Mouse (Mus musculus): Measurements from ENCODE around the gene Ccdc187.
A peak's percentile ranks its signal among the peaks of the same experiment; 100 is the strongest.

Ccdc187 gene

DNA sequence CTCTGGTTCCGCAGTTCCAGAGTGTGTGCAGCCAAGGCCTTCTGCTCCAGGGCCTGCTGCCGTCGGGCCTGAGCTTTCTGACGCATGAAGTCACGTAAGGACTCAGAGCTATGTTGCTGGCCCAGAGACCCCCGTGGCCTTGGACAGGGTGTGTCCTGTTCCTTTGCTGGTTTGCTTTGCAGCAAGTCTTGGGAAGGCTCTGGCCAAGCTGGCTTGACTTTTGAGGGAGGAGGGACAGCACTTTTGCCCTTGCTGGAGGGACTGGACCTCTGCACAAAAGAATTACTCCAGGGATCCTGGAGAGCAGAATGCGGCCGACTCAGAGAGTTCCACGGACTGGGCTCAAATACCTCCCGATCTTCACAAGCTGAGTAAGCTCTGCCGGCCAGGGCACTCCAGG, 13.8 kb downstream of the Ccdc187 start:
- DNase-seq (ENCODE audit: low read depth) = no peak

- DNase-seq (ENCODE audit: low read depth) = no peak
Measured at GRCm38 (mm10) chr2:26279712-26280111, 14.6 kb downstream of the Ccdc187 start.

DNA sequence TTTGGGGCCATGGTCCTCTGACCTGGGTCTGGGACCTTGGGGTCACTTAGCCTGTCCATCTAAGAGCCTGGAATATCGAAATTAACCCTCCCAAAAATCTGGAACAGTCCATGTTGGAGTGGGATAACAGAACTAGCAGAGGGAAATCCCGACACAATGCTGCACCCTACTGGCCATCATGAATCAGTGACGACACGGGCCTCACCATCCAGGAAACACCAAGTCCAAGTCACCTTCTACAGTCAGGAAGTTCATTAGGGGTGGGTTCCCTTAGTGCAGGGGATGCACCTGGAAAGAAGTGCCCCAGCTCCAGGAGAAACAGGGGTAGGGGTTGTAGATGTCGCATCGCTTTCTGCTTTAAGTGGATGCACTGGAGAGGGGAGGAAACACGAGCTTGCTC, 20.7 kb downstream of the Ccdc187 start:
- DNase-seq (ENCODE audit: low read depth) = peak; percentile 15

GRCm38 (mm10) chr2:26268216-26268615, 26.1 kb downstream of the Ccdc187 start:
- DNase-seq (ENCODE audit: low read depth) = no peak

DNA sequence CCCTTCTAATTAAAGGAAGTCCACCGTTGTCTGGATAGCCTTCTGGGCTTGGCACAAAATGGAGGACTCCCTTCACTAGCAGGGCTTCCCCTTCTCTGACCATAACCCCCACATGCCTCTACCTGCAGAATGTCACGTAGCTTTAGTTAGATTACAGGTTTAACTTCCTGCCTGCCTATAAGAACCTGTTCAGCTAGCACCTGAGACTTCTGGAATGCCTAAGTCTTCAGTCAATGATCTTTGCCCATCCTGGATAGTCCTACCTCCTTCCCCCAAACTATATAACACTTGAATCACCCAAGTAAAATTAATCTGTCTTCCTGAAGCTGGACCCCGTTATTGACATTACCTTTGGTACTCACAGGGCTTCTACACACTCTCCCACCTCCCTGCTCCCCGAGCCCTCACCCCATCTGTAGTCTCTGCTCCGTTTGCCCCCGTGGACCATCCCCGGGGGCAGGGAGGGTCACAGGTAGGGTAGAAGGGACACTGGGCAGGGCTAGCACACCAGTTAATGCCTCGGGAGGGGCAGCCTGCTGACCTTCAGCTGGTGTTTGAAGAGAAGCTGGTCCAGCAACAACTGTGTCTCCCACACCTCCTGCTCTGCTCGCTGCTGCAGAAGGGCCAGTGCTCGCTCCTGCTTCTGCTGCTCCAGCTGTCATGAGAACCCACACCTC, 28.2 kb downstream of the Ccdc187 start:
- no peak for DNase-seq (ENCODE audit: low read depth)

DNA sequence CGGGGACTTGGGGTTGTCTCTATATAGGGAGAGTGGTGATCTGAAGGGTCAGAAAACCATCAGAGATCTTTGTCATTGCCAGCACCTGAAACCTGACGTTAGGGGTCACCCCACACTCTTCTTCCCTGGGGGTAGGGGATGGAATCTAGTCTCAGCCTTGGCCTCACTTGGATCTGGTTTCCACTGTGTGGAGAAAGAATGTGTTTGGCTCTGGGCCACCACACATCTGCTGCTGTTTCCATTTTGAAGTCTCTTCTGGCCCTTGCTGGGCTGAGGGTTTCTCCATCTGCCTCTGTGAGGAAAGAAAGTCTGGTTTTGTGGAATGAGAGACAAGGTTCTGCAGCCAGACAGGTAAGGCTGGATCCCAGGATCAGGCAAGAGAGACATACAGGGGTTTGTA, 29.3 kb downstream of the Ccdc187 start:
- DNase-seq (ENCODE audit: low read depth) = no peak

- DNase-seq (ENCODE audit: low read depth) = no peak
Measured at GRCm38 (mm10) chr2:26264646-26265045, 29.7 kb downstream of the Ccdc187 start.

DNA sequence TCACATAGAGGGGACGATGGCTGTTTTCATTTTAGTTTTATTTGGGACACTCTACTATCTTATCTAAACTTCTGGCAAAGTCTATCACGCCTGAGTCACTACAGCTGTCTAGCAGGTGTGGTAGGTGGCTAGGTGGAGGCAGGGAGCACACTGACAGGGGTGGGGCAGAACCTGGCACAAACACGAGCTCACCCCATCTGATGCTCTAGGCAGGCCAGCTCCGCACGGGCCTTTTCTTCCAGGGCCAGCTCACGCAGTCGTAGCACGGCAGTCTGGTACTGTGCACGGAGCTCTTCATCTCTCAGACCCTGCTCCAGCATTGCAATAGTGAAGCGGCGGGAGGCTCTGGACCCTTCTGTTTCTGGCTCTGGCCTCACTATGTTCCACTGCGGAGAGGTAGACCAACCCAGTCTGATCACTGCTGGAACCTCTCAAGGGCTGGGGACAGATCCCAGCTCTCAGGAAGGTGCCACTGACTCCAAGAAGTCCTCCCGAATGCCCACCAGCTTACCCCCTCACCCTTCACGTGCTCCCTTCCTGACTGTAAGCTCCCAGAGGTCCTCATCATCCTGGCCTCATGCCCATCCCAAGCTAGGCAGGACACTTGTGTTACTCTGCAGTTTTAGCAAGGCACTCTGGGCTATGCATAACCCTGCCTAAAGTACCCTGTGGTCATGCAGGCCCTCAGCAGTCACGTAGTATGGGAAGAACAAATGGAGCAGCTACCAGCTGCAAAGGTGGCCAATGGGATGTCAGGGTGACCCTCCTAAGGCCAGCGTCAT, 36.9 kb downstream of the Ccdc187 start:
- DNase-seq (ENCODE audit: low read depth) = no peak

DNA sequence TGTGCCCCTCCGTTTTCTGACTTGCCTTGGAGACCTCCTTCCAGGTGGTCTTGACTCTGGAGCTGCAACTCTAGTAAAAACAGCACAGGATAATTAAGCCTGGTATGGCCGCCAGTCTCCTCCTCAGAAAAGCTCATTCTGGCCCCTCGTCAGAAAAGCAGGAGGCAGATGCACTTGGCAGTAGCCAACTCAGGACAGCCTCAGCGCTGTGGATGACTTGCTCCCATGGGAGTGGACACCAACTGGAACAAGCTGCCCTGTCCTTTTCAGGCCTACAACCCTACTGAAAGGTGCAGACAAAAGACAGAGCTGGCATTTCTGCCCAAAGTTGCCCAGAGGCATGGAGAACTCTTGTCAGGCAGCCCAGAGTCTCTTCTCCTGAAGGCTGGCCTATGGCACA, 39.5 kb downstream of the Ccdc187 start:
- DNase-seq (ENCODE audit: low read depth) = no peak

DNA sequence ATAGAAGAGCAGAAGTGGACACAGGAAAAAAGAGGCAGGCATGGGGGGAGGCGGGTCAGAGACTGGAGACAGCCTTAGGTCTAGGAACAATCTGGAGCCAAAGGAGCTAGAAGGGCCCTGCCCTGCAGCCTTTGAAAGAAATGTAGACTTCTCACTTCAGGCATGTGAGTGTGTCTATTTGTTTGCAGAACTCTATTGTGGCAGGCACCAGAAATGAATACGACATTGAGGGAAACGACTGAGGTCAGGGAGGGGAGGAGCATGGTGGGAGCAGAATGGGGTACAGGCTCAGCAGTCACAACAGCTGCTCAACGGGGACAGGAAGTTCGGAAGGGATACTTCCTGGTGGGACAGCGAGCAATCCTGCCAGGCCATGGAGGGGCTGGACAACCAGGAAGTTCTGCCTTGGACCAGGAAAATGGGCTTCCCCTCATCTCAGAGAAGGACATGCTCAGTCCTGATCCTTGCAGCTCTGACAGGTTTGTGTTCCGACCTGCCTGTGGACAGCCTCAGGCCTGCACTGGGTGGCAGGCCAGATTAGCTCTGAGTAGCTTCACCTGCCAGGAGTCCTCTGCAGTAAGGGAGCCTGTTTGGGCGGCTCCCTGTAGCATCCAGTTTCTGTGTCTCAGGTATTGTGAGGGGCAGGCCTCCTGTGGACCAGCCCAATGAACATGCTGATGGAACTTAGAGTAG, 41.7 kb downstream of the Ccdc187 start:
- DNase-seq (ENCODE audit: low read depth) = no peak

- DNase-seq (ENCODE audit: low read depth) = no peak
Measured at GRCm38 (mm10) chr2:26247531-26247930, 46.8 kb downstream of the Ccdc187 start.

- no peak for DNase-seq (ENCODE audit: low read depth)
Measured at GRCm38 (mm10) chr2:26240841-26241240, 53.5 kb downstream of the Ccdc187 start.

- no peak for DNase-seq (ENCODE audit: low read depth)
Measured at GRCm38 (mm10) chr2:26240330-26240729, 54.0 kb downstream of the Ccdc187 start.

DNA sequence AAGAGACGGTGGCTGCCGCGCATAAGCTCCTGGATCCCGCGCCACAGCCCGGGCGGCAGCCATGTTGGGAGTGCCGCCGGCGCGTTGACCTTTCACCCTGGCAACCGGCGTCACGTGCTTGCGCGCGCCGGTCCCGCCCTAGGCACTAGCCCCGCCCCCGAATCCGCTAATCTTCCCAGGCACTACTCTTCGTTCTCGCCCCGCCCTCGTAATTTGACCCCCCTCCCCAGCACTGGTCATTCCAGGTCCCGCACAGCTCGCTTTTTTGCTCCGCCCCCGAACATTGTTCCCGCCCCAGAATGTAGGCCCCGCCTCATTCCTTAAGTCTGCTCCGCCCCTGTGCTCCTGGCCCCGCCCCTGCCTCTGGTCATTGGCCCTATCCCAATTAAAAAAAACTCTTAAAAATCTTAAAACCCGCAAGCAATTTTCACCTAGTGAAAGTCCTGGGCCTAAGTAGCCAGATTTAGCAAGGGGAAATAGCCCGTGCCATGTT, 57.0 kb downstream of the Ccdc187 start, which contains the start of gene Qsox2:
TSS of gene Qsox2 (minus strand) at position 236 of the 493 bp plus-strand sequence.
- DNase-seq (ENCODE audit: low read depth) = peak; percentile 86

DNA sequence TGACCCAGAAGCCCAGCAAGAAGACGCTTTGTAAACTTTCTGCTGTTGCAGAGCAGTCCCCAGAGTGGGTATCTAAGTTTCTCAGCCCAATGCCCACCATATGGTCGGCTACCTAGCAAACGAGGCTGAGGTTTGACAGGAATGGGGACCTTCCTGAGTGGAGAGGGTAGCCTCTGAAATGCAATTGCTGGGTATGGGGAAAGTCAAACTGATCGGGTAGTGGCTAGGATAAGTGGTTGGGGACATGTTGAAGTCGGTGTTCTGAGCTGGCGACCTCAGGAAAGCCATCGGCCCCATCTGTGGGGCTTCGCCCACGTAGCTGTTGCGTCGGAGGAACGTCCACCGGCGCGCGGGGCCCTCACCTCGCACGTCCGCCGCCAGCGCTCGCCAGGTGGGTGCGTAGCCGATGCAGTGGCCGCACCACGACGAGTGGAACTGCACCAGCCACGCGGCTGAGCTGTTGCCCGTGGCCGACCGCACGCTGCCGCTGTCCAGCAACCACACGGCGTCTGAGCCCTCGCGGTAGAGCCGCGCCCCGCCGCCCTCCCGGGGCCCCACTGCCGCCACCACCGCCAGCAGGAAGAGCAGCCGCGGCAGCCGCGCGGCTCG, 57.6 kb downstream of the Ccdc187 start:
- DNase-seq (ENCODE audit: low read depth) = peak; percentile 20

GRCm38 (mm10) chr2:26234771-26235170, 59.6 kb downstream of the Ccdc187 start:
- no peak for DNase-seq (ENCODE audit: low read depth)

DNA sequence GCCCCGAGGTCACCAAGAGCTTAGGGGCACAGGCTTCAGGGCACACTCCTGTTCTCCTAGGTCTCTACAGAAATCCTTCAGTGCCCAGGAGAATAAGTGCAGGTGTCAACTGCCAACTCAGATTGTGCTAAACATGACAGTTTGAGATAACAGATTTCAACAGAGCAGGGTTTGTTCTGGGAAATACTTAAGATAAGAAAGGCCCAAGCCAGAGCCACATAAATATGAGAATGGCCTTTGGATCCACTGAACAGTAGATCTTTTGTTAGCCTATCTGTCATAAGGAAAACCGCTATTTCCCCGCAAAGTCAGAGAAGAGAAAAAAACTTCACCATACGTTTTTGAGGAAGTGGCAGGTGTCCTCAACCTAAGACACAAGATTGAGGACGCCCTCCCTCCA, 60.1 kb downstream of the Ccdc187 start:
- peak; percentile 32 for DNase-seq (ENCODE audit: low read depth)

DNA sequence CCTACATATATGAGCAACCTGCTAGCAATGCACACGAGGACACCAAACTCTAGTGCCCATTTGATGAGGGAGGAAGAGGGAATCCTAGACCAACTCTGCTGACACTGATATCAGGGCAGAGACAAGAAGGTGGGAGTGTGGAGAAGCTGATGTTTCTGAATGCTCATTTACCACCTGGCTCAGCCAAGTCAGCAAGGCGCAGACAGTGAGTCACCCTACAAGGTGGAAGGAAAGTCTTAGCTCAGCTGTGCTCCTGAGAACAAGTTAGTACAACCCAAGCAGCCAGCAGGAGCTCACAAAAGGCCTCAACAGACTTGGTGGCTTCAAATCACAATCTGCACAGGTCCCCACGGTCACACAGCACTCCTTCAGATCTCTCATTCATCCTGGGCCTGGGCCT, 63.0 kb downstream of the Ccdc187 start:
- no peak for DNase-seq (ENCODE audit: low read depth)

GRCm38 (mm10) chr2:26230253-26230652, 64.1 kb downstream of the Ccdc187 start:
- no peak for DNase-seq (ENCODE audit: low read depth)

DNA sequence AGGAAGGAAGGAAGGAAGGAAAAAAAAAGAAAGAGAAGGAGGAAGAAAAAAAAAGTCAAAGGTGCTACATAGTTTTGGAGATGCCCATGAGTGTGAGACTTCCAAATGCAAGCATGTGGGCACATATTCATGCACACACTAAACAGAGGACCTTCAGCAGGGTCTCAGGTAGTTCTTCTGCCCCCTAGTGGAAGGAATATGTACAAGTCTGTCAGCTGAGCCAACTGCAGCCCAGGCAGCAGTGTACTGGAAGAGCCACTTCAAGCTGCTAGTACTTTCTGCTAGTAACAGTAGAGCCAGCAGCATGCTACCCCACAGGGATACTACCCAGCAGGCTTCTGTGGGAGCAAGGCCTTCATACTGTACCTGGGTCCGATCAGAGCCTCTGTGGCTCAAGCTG, 66.6 kb downstream of the Ccdc187 start:
- DNase-seq (ENCODE audit: low read depth) = peak; percentile 47

DNA sequence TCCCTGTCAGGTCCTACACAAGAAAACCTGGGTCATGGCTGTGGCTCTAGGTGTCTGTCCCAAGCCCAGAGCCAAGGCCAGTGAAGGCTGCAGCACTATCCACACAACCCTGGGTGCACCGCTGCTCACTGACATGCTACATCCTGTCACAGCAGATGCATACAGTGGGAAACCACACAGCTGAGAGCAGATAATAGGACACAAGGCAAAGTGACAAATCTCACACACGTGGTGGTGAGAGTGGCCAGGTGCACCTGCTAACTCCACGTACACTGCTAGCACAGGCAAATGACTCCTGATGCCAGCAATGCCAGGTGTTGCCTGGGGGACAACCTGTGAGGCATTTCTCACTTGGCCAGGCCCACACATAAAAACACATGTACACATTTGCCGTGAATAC, 69.1 kb downstream of the Ccdc187 start:
- no peak for DNase-seq (ENCODE audit: low read depth)

- no peak for DNase-seq (ENCODE audit: low read depth)
Measured at GRCm38 (mm10) chr2:26223961-26224360, 70.4 kb downstream of the Ccdc187 start.

All from c-Kit-positive CD71-positive TER-119-negative erythroid progenitor cells, embryonic 14.5 days (primary cell).